Mouse (Mus musculus) midbrain, embryonic 12.5 days (tissue): Measurements from ENCODE around the gene Fam71a. TPM values are rescaled to one million over a fixed set of nuclear protein-coding genes. Genes with fewer than 3 reads are reported as not detected.
"Not testable (repeated sequence)": the region's sequence is repeated elsewhere in the genome, so short reads cannot be mapped to it uniquely, and the experiment has no call there.

Experiments
- ATAC-seq: fragments of 200-750 bp; cut with Nextera tagmentation; 2 replicates; pipeline ENCODE4 v1.8.0; 2017; ENCODE audit warnings: low read depth, moderate TSS enrichment, moderate library complexity; ENCODE audit not compliant: low FRiP score
- H3K27ac ChIP-seq: fragments of 300-500 bp; sonication (generic); replicated peaks from 2 replicates; pipeline ENCODE4 v1.5.1; 2016; ENCODE audit warnings: mild to moderate bottlenecking
- H3K27me3 ChIP-seq: fragments of 300-500 bp; sonication (generic); 2 replicates; pipeline ENCODE4 v1.6.1; 2016; ENCODE audit warnings: mild to moderate bottlenecking
- H3K36me3 ChIP-seq: fragments of 300-500 bp; sonication (generic); 2 replicates; pipeline ENCODE4 v1.6.1; 2016
- H3K4me1 ChIP-seq: fragments of 300-500 bp; sonication (generic); 2 replicates; pipeline ENCODE4 v1.6.1; 2016
- H3K4me2 ChIP-seq: fragments of 300-500 bp; sonication (generic); replicated peaks from 2 replicates; pipeline ENCODE4 v1.6.1; 2016; ENCODE audit warnings: mild to moderate bottlenecking, moderate library complexity
- H3K4me3 ChIP-seq: fragments of 300-500 bp; sonication (generic); 2 replicates; pipeline ENCODE4 v1.5.1; 2016; ENCODE audit warnings: mild to moderate bottlenecking
- H3K9ac ChIP-seq: fragments of 300-500 bp; sonication (generic); replicated peaks from 2 replicates; pipeline ENCODE4 v1.6.1; 2016; ENCODE audit warnings: mild to moderate bottlenecking, moderate library complexity
- H3K9me3 ChIP-seq: fragments of 300-500 bp; sonication (generic); 2 replicates; pipeline ENCODE4 v1.6.1; 2016; ENCODE audit warnings: mild to moderate bottlenecking
- WGBS: fragments of 180-500 bp; shearing (Covaris S2); methylation state at CpG from one replicate; pipeline ENCODE4 v1.1.7; 2016; 5-methylcytosine and 5-hydroxymethylcytosine counted together
- polyA plus RNA-seq: library from polyadenylated mRNA; unstranded; fragments of >200 nt; fragmentation: Nextera tagmentation; extraction: Ambion mirVana; gene quantifications from 2 replicates; pipeline ENCODE4 v1.2.1, GENCODE M21; 2016

Gene Fam71a
- polyA plus RNA-seq, 1 experiment from 2014 or later: not detected

GRCm38 (mm10) chr1:191178511-191179188, 14.0 kb upstream of the Fam71a start:
- Histone ChIP-seq H3K4me3 (no peak overlapping the region), H3K9me3 (no peaks in the 10 kb centered on the region), H3K9ac (no peak overlapping the region), H3K36me3 (no peaks in the 10 kb centered on the region), H3K27ac (no peak overlapping the region), H3K4me2 (no peak overlapping the region), H3K4me1 (peaks cover 26% of the 10 kb centered on the region), H3K27me3 (peaks cover 59% of the 10 kb centered on the region)
- ATAC-seq: no peak
- 43% methylated on average over 15 of the region's 15 CpGs for WGBS

GRCm38 (mm10) chr1:191176887-191177286, 12.3 kb upstream of the Fam71a start:
- Histone ChIP-seq H3K4me3 (no peak overlapping the region), H3K4me2 (no peak overlapping the region), H3K27ac (no peak overlapping the region), H3K36me3 (no peaks in the 10 kb centered on the region), H3K27me3 (peaks cover 42% of the 10 kb centered on the region), H3K9ac (no peak overlapping the region), H3K4me1 (peaks cover 11% of the 10 kb centered on the region), H3K9me3 (no peaks in the 10 kb centered on the region)
- ATAC-seq: no peak
- WGBS: 78% methylated on average over 7 of the region's 7 CpGs

GRCm38 (mm10) chr1:191172487-191172886, 7.9 kb upstream of the Fam71a start:
- H3K4me1 ChIP-seq: no peaks in the 10 kb centered on the region
- H3K36me3 ChIP-seq: no peaks in the 10 kb centered on the region
- no peak for ATAC-seq
- H3K4me2 ChIP-seq: no peak overlapping the region
- no peak overlapping the region for H3K27ac ChIP-seq
- WGBS: 13% methylated on average over 6 of the region's 6 CpGs
- no peak overlapping the region for H3K4me3 ChIP-seq
- H3K9me3 ChIP-seq: no peaks in the 10 kb centered on the region
- H3K27me3 ChIP-seq: no peaks in the 10 kb centered on the region; the same call in 1 of the 2 replicates
- H3K9ac ChIP-seq: no peak overlapping the region

GRCm38 (mm10) chr1:191170444-191170843, 5.8 kb upstream of the Fam71a start:
- H3K36me3 ChIP-seq: no peaks in the 10 kb centered on the region
- H3K4me1 ChIP-seq: no peaks in the 10 kb centered on the region; the same call in 1 of the 2 replicates
- H3K9ac ChIP-seq: no peak overlapping the region
- WGBS: 84% methylated on average over 2 of the region's 2 CpGs
- no peaks in the 10 kb centered on the region for H3K27me3 ChIP-seq
- ATAC-seq: no peak
- no peak overlapping the region for H3K4me3 ChIP-seq
- no peak overlapping the region for H3K27ac ChIP-seq
- no peaks in the 10 kb centered on the region for H3K9me3 ChIP-seq
- no peak overlapping the region for H3K4me2 ChIP-seq

GRCm38 (mm10) chr1:191166189-191166588, 1.6 kb upstream of the Fam71a start:
- H3K4me1 ChIP-seq: no peaks in the 10 kb centered on the region; the same call in 1 of the 2 replicates
- no peak overlapping the region for H3K4me3 ChIP-seq
- H3K9ac ChIP-seq: no peak overlapping the region
- H3K4me2 ChIP-seq: no peak overlapping the region
- ATAC-seq: no peak
- 85% methylated on average over 4 of the region's 4 CpGs for WGBS
- H3K27me3 ChIP-seq: no peaks in the 10 kb centered on the region
- no peak overlapping the region for H3K27ac ChIP-seq
- H3K36me3 ChIP-seq: no peaks in the 10 kb centered on the region
- H3K9me3 ChIP-seq: no peaks in the 10 kb centered on the region

GRCm38 (mm10) chr1:191154314-191154713, 10.3 kb downstream of the Fam71a start:
- H3K9ac ChIP-seq: no peak overlapping the region
- H3K4me1 ChIP-seq: no peaks in the 10 kb centered on the region
- no peak overlapping the region for H3K4me2 ChIP-seq
- H3K4me3 ChIP-seq: no peak overlapping the region
- no peaks in the 10 kb centered on the region for H3K36me3 ChIP-seq
- WGBS: 71% methylated on average over 3 of the region's 3 CpGs
- H3K9me3 ChIP-seq: 0 out of 2 replicates have a peak, but pooled peaks cover 2% of the 10 kb centered on the region
- H3K27me3 ChIP-seq: no peaks in the 10 kb centered on the region
- H3K27ac ChIP-seq: no peak overlapping the region
- ATAC-seq: no peak

GRCm38 (mm10) chr1:191153052-191153451, 11.6 kb downstream of the Fam71a start:
- no peak for ATAC-seq
- H3K4me1 ChIP-seq: no peaks in the 10 kb centered on the region
- H3K27me3 ChIP-seq: no peaks in the 10 kb centered on the region
- no peak overlapping the region for H3K4me3 ChIP-seq
- 0 out of 2 replicates have a peak, but pooled peaks cover 2% of the 10 kb centered on the region for H3K9me3 ChIP-seq
- no peaks in the 10 kb centered on the region for H3K36me3 ChIP-seq
- H3K9ac ChIP-seq: no peak overlapping the region
- H3K27ac ChIP-seq: no peak overlapping the region
- 13% methylated on average over 4 of the region's 4 CpGs for WGBS
- H3K4me2 ChIP-seq: no peak overlapping the region

GRCm38 (mm10) chr1:191150924-191151605, 13.6 kb downstream of the Fam71a start:
- Histone ChIP-seq H3K4me1 (no peaks in the 10 kb centered on the region), H3K9me3 (0 out of 2 replicates have a peak, but pooled peaks cover under 1% of the 10 kb centered on the region), H3K4me3 (no peak overlapping the region), H3K9ac (no peak overlapping the region), H3K27me3 (no peaks in the 10 kb centered on the region), H3K27ac (no peak overlapping the region), H3K36me3 (no peaks in the 10 kb centered on the region), H3K4me2 (no peak overlapping the region)
- 80% methylated on average over 8 of the region's 8 CpGs for WGBS
- no peak for ATAC-seq

GRCm38 (mm10) chr1:191149489-191149888, 15.1 kb downstream of the Fam71a start:
- not testable (repeated sequence) for H3K27me3 ChIP-seq, H3K4me3 ChIP-seq, ATAC-seq, H3K27ac ChIP-seq, H3K36me3 ChIP-seq, H3K4me1 ChIP-seq, H3K4me2 ChIP-seq, H3K9ac ChIP-seq, H3K9me3 ChIP-seq
- WGBS: 86% methylated on average over 5 of the region's 5 CpGs

GRCm38 (mm10) chr1:191140983-191141382, 23.6 kb downstream of the Fam71a start:
- Histone ChIP-seq H3K27ac (no peak overlapping the region), H3K36me3 (no peaks in the 10 kb centered on the region), H3K4me1 (no peaks in the 10 kb centered on the region), H3K27me3 (no peaks in the 10 kb centered on the region), H3K9ac (no peak overlapping the region), H3K4me3 (no peak overlapping the region), H3K9me3 (no peaks in the 10 kb centered on the region), H3K4me2 (no peak overlapping the region)
- WGBS: 82% methylated on average over 8 of the region's 8 CpGs
- ATAC-seq: no peak

GRCm38 (mm10) chr1:191138874-191139495, 25.6 kb downstream of the Fam71a start:
- Histone ChIP-seq H3K4me3 (no peak overlapping the region), H3K4me2 (no peak overlapping the region), H3K27ac (no peak overlapping the region), H3K27me3 (no peaks in the 10 kb centered on the region), H3K9me3 (no peaks in the 10 kb centered on the region), H3K36me3 (no peaks in the 10 kb centered on the region), H3K9ac (no peak overlapping the region), H3K4me1 (no peaks in the 10 kb centered on the region)
- ATAC-seq: no peak
- 70% methylated on average over 7 of the region's 7 CpGs for WGBS

GRCm38 (mm10) chr1:191138436-191138835, 26.2 kb downstream of the Fam71a start:
- no peak overlapping the region for H3K4me2 ChIP-seq
- no peak overlapping the region for H3K4me3 ChIP-seq
- no peak for ATAC-seq
- WGBS: 93% methylated on average over 4 of the region's 4 CpGs
- H3K27ac ChIP-seq: no peak overlapping the region
- no peaks in the 10 kb centered on the region for H3K36me3 ChIP-seq
- no peak overlapping the region for H3K9ac ChIP-seq
- H3K9me3 ChIP-seq: no peaks in the 10 kb centered on the region
- H3K27me3 ChIP-seq: no peaks in the 10 kb centered on the region
- no peaks in the 10 kb centered on the region for H3K4me1 ChIP-seq
